Mouse (Mus musculus): Measurements from ENCODE around the gene Rtl9. TPM values are rescaled to one million over a fixed set of nuclear protein-coding genes. Genes with fewer than 3 reads are reported as not detected.
A peak's percentile ranks its signal among the peaks of the same experiment; 100 is the strongest.

The Rtl9 gene
- polyA plus RNA-seq, 1 experiment, result 0.04 TPM

- Histone ChIP-seq H3K36me3 (ENCODE audit: control insufficient read depth, insufficient read depth, low read length) (no peaks in the 10 kb centered on the region), H3K27me3 (ENCODE audit: control insufficient read depth, insufficient read depth, low read length) (no peaks in the 10 kb centered on the region), H3K4me1 (ENCODE audit: control insufficient read depth, insufficient read depth, insufficient read length, low read length) (no peaks in the 10 kb centered on the region), H3K27ac (ENCODE audit: insufficient read depth, low read depth, low read length) (no peak overlapping the region), H3K4me3 (ENCODE audit: low read depth, low read length) (no peak overlapping the region)
- 37% methylated on average over 17 of the region's 17 CpGs for WGBS
- no peak for TF ChIP-seq CTCF (IDR thresholded peaks at IDR 0.05; ENCODE audit: extremely low read depth, insufficient read length, insufficient replicate concordance, low read depth, low read length)
- TF ChIP-seq POLR2A (IDR thresholded peaks at IDR 0.05; ENCODE audit: low read depth, low read length), result no peak
Observed at GRCm38 (mm10) chrX:143066320-143067114, 32.9 kb upstream of the Rtl9 start.

DNA sequence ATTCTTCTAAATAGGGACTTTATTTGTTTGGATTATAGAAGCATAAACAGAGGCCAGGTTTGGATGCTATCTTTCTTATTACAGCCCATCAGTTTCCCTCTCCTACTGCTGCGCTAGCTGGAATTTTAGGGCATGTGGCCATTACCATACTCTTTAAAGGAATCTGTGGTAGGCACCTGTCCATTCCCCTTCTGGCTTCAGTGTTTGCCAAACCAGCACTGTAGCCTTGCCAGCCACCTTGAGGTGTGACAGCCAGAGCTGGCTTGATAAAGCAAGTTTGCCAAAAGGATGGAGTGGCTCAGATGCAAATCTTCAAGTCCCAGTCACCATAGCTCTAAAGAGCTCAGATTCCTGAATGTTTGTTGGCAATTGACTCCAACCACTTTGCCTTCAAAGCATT lies 32.3 kb upstream of the Rtl9 start:
- Histone ChIP-seq H3K4me1 (ENCODE audit: control insufficient read depth, insufficient read depth, insufficient read length, low read length) (no peaks in the 10 kb centered on the region), H3K36me3 (ENCODE audit: control insufficient read depth, insufficient read depth, low read length) (no peaks in the 10 kb centered on the region), H3K27me3 (ENCODE audit: control insufficient read depth, insufficient read depth, low read length) (no peaks in the 10 kb centered on the region), H3K27ac (ENCODE audit: insufficient read depth, low read depth, low read length) (no peak overlapping the region), H3K4me3 (ENCODE audit: low read depth, low read length) (no peak overlapping the region)
- WGBS, result 80% methylated on average over 1 of the region's 1 CpGs
- TF ChIP-seq POLR2A (IDR thresholded peaks at IDR 0.05; ENCODE audit: low read depth, low read length) (no peak), CTCF (IDR thresholded peaks at IDR 0.05; ENCODE audit: extremely low read depth, insufficient read length, insufficient replicate concordance, low read depth, low read length) (no peak)

- Histone ChIP-seq H3K4me1 (ENCODE audit: control insufficient read depth, insufficient read depth, insufficient read length, low read length) (no peaks in the 10 kb centered on the region), H3K4me3 (ENCODE audit: low read depth, low read length) (no peak overlapping the region), H3K27me3 (ENCODE audit: control insufficient read depth, insufficient read depth, low read length) (no peaks in the 10 kb centered on the region), H3K36me3 (ENCODE audit: control insufficient read depth, insufficient read depth, low read length) (no peaks in the 10 kb centered on the region), H3K27ac (ENCODE audit: insufficient read depth, low read depth, low read length) (no peak overlapping the region)
- WGBS, result 27% methylated on average over 5 of the region's 5 CpGs
- TF ChIP-seq POLR2A (IDR thresholded peaks at IDR 0.05; ENCODE audit: low read depth, low read length) (no peak), CTCF (IDR thresholded peaks at IDR 0.05; ENCODE audit: extremely low read depth, insufficient read length, insufficient replicate concordance, low read depth, low read length) (no peak)
Observed at GRCm38 (mm10) chrX:143067576-143067975, 31.8 kb upstream of the Rtl9 start.

DNA sequence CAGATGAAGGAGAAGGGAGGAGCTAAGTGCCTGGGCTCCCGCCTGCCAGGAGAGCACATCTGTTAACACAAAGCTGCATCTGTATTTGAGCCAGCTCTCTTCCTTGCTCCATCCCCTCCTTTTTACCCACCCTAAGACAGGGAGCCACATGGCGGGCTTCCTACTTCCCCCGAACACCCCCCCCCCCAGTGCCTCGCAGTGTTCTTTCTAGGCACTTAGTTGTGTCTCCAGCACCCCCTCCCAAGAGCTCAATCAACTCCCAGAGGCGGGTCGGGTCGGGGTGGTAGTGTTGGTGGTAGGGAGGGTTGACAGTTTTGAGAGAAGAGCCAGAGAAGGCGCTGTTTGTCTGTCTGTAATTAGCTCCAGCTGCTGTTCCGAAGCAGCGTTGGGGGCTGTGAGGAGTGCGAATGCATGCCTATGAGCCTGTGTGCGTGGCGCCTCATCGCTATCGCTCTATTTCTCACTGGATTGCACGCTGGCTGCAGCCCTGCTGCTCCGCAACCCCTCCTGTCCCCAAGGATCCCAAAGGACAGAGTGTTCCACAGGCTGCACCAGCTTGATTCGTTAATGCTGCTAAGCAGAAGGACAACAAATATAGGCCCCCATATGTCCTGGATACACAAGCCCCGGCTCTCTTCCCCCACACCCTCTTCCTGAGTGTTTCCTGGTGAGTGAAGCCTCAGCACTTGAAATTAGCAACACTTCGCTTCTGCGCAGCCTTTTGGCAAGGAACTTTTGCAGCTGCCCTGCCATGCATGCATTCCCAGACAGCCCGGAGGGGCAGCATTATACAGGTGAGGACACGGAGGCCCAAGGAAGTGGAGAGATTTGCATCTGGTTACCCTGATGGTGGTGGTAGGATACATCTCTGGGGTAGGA lies 18.7 kb upstream of the Rtl9 start:
- TF ChIP-seq CTCF (IDR thresholded peaks at IDR 0.05; ENCODE audit: extremely low read depth, insufficient read length, insufficient replicate concordance, low read depth, low read length) (no peak), POLR2A (IDR thresholded peaks at IDR 0.05; ENCODE audit: low read depth, low read length) (no peak)
- Histone ChIP-seq H3K27ac (ENCODE audit: insufficient read depth, low read depth, low read length) (no peak overlapping the region), H3K27me3 (ENCODE audit: control insufficient read depth, insufficient read depth, low read length) (no peaks in the 10 kb centered on the region), H3K4me1 (ENCODE audit: control insufficient read depth, insufficient read depth, insufficient read length, low read length) (no peaks in the 10 kb centered on the region), H3K36me3 (ENCODE audit: control insufficient read depth, insufficient read depth, low read length) (no peaks in the 10 kb centered on the region), H3K4me3 (ENCODE audit: low read depth, low read length) (peak overlapping the region; percentile 28)
- WGBS, result 21% methylated on average over 22 of the region's 23 CpGs

DNA sequence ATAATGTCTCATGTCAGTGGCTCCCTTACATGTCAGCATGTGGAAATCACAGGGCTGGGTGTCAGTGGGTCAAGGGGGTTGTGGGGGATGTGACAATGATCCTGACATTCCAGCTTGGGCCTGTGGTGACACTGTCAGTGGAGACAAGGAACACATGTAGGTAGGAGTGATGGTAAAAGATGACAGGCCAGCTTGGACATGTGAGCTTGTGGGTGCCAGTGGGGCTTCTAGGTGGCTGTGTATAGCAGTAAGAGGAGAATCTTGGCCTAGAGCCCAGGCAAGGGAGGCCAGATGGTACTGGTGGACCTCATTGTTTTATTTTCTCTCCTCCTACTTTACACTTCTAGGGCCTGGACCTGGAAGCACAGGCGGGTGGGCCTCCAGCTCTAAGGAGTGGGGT lies 16.7 kb upstream of the Rtl9 start:
- Histone ChIP-seq H3K4me1 (ENCODE audit: control insufficient read depth, insufficient read depth, insufficient read length, low read length) (no peaks in the 10 kb centered on the region), H3K27ac (ENCODE audit: insufficient read depth, low read depth, low read length) (no peak overlapping the region), H3K27me3 (ENCODE audit: control insufficient read depth, insufficient read depth, low read length) (no peaks in the 10 kb centered on the region), H3K36me3 (ENCODE audit: control insufficient read depth, insufficient read depth, low read length) (no peaks in the 10 kb centered on the region), H3K4me3 (ENCODE audit: low read depth, low read length) (no peak overlapping the region)
- WGBS, result 74% methylated on average over 1 of the region's 1 CpGs
- TF ChIP-seq CTCF (IDR thresholded peaks at IDR 0.05; ENCODE audit: extremely low read depth, insufficient read length, insufficient replicate concordance, low read depth, low read length) (no peak), POLR2A (IDR thresholded peaks at IDR 0.05; ENCODE audit: low read depth, low read length) (no peak)

DNA sequence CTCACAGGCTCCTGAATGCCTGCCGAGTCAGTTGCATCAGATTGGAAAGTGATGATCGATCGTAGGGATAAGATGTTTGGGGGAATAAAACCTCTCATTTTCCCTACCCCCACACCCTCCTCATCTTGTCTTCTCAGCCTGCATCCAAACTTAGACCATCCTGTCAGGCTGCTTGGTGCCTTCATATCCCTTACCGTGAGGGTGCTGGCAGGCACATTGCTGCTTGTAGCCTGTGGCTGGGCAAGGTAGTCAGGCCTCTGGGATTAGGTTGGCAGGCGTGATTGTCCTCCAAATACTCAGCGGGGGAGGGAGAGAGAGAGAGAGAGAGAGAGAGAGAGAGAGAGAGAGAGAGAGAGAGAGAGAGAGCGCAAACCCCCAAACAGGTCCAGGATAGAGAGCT lies 11.2 kb upstream of the Rtl9 start:
- Histone ChIP-seq H3K4me1 (ENCODE audit: control insufficient read depth, insufficient read depth, insufficient read length, low read length) (no peaks in the 10 kb centered on the region), H3K4me3 (ENCODE audit: low read depth, low read length) (no peak overlapping the region), H3K36me3 (ENCODE audit: control insufficient read depth, insufficient read depth, low read length) (no peaks in the 10 kb centered on the region), H3K27me3 (ENCODE audit: control insufficient read depth, insufficient read depth, low read length) (no peaks in the 10 kb centered on the region), H3K27ac (ENCODE audit: insufficient read depth, low read depth, low read length) (no peak overlapping the region)
- TF ChIP-seq CTCF (IDR thresholded peaks at IDR 0.05; ENCODE audit: extremely low read depth, insufficient read length, insufficient replicate concordance, low read depth, low read length) (no peak), POLR2A (IDR thresholded peaks at IDR 0.05; ENCODE audit: low read depth, low read length) (no peak)
- 71% methylated on average over 7 of the region's 7 CpGs for WGBS
